Mouse (Mus musculus) myocyte (in vitro differentiated cells): ENCODE measurements at regions not wholly inside any gene's neighbourhood (a gene's known extent, or its start where the extent isn't known, plus 50 kb on each side); places are given as distances from the start of the nearest gene placed in this dataset.

ENCODE experiments used
- CEBPB ChIP-seq: IDR thresholded peaks from 2 replicates; pipeline ENCODE4 v1.6.1; 2011; ENCODE audit warnings: mild to moderate bottlenecking, moderate library complexity; ENCODE audit not compliant: poor library complexity, insufficient read depth, severe bottlenecking
- MAX ChIP-seq: IDR thresholded peaks from one replicate; pipeline ENCODE4 v1.6.1; 2011; ENCODE audit warnings: low read depth, mild to moderate bottlenecking, control low read depth
- POLR2A ChIP-seq: IDR thresholded peaks from one replicate; pipeline ENCODE4 v1.6.1; 2011; ENCODE audit warnings: low read depth, mild to moderate bottlenecking, control low read depth, moderate library complexity; ENCODE audit not compliant: insufficient read length
- REST ChIP-seq: IDR thresholded peaks from one replicate; pipeline ENCODE4 v1.6.1; 2011; ENCODE audit warnings: mild to moderate bottlenecking, control low read depth, moderate library complexity; ENCODE audit not compliant: insufficient read depth, insufficient read length
- USF1 ChIP-seq: IDR thresholded peaks from one replicate; pipeline ENCODE4 v1.6.1; 2011; ENCODE audit warnings: low read depth, mild to moderate bottlenecking, control low read depth, moderate library complexity

- TF ChIP-seq USF1 (peak; percentile 87), POLR2A (peak; percentile 26), MAX (no peak), CEBPB (no peak), REST (no peak)
These were observed 185.9 kb upstream of the Bcl6 start for GRCm38 (mm10) chr16:24174595-24174994.
